Mouse (Mus musculus): ENCODE measurements around the gene Enox1. TPM values are rescaled to one million over a fixed set of nuclear protein-coding genes. Genes with fewer than 3 reads are reported as not detected.
"Not testable (repeated sequence)": the region's sequence is repeated elsewhere in the genome, so short reads cannot be mapped to it uniquely, and the experiment has no call there.

Enox1 gene
- polyA plus RNA-seq, 1 experiment from 2014 or later = 7.4 TPM

DNA sequence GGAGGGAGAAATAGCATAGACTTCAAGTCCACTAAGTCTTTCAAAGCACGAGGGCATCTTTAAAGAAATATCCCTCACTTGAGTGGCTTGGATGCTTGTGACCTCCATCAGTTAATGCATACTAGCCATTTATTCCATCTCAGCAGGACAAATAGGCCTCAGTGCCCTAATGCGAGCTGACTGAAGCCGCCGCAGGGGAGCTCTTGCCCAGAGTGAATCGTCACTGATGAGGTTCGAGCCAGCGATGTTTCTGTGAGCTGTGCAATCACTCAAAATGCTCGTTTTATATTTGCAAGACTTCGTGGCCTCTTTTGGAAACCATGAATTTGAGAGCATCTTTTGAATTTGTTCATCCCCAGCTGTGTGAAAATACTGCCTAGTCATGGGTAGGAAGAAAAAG, 372.6 kb downstream of the Enox1 start:
- H3K9ac ChIP-seq (replicated peaks; ENCODE audit: low read depth, low read length) = no peak overlapping the region
- no peaks in the 10 kb centered on the region for H3K36me3 ChIP-seq (ENCODE audit: control insufficient read depth, insufficient read depth, low read length)
- no peaks in the 10 kb centered on the region for H3K4me1 ChIP-seq (ENCODE audit: control insufficient read depth, insufficient read depth, low read length)
- no peak overlapping the region for H3K4me2 ChIP-seq (replicated peaks; ENCODE audit: low read depth, low read length)
- H3K27me3 ChIP-seq (ENCODE audit: control insufficient read depth, insufficient read depth, low read length) = no peaks in the 10 kb centered on the region
- H3K27ac ChIP-seq (ENCODE audit: low read length) = no peak overlapping the region
- no peak for ATAC-seq (ENCODE audit: insufficient number of reproducible peaks, insufficient read depth, low FRiP score, low read depth)
- no peaks in the 10 kb centered on the region for H3K9me3 ChIP-seq (ENCODE audit: control insufficient read depth, low read depth, low read length)
- no peak overlapping the region for H3K4me3 ChIP-seq (ENCODE audit: low read depth, low read length)
- WGBS = 90% methylated on average over 9 of the region's 9 CpGs

DNA sequence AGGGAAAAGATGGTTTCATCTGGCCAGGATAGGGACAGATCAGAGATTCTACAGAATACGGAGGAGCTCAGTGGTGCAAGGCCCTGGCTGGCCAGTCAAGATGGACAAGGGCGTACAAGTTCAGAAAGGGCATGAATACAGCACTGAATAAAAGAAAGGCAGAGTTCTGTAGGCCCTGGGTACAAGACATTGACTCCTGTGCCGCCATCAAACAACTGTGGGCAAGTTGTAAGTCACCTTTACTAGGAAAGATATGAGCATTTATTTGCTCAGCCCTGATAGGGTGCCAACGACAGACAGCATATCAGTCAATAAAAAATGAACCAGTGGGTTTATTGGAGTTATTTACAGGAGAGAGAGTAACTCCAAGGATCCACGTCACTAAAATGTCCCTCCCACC, 373.1 kb downstream of the Enox1 start:
- no peak for ATAC-seq (ENCODE audit: insufficient number of reproducible peaks, insufficient read depth, low FRiP score, low read depth)
- Histone ChIP-seq H3K4me3 (ENCODE audit: low read depth, low read length) (no peak overlapping the region), H3K4me1 (ENCODE audit: control insufficient read depth, insufficient read depth, low read length) (no peaks in the 10 kb centered on the region), H3K36me3 (ENCODE audit: control insufficient read depth, insufficient read depth, low read length) (no peaks in the 10 kb centered on the region), H3K9ac (replicated peaks; ENCODE audit: low read depth, low read length) (no peak overlapping the region), H3K27ac (ENCODE audit: low read length) (no peak overlapping the region), H3K27me3 (ENCODE audit: control insufficient read depth, insufficient read depth, low read length) (no peaks in the 10 kb centered on the region), H3K9me3 (ENCODE audit: control insufficient read depth, low read depth, low read length) (no peaks in the 10 kb centered on the region), H3K4me2 (replicated peaks; ENCODE audit: low read depth, low read length) (no peak overlapping the region)
- WGBS = 82% methylated on average over 5 of the region's 5 CpGs

DNA sequence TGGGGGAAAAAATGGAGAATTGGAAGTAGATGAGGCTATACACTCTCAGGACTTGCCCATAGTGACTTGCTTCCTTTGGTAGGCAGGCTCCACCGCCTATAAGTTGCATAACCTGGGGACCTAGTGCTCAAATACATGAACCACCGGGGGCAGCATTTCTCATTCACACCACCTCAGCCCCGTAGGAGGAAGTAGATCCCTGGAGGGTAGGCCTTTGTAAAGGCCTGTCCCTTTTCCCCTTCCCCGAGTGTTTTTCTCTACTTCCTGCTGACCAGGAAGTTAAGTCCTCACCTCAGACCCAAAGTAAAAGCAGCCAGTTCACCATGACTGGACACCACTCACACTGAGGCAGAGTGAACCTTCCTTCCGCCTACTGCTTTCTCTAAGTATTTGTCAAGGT, 377.1 kb downstream of the Enox1 start:
- H3K27ac ChIP-seq (ENCODE audit: low read length) = no peak overlapping the region
- no peaks in the 10 kb centered on the region for H3K4me1 ChIP-seq (ENCODE audit: control insufficient read depth, insufficient read depth, low read length)
- no peaks in the 10 kb centered on the region for H3K36me3 ChIP-seq (ENCODE audit: control insufficient read depth, insufficient read depth, low read length)
- H3K4me2 ChIP-seq (replicated peaks; ENCODE audit: low read depth, low read length) = no peak overlapping the region
- 73% methylated on average over 5 of the region's 5 CpGs for WGBS
- no peak overlapping the region for H3K4me3 ChIP-seq (ENCODE audit: low read depth, low read length)
- no peak overlapping the region for H3K9ac ChIP-seq (replicated peaks; ENCODE audit: low read depth, low read length)
- ATAC-seq (ENCODE audit: insufficient number of reproducible peaks, insufficient read depth, low FRiP score, low read depth) = no peak
- no peaks in the 10 kb centered on the region for H3K27me3 ChIP-seq (ENCODE audit: control insufficient read depth, insufficient read depth, low read length)
- no peaks in the 10 kb centered on the region for H3K9me3 ChIP-seq (ENCODE audit: control insufficient read depth, low read depth, low read length)

DNA sequence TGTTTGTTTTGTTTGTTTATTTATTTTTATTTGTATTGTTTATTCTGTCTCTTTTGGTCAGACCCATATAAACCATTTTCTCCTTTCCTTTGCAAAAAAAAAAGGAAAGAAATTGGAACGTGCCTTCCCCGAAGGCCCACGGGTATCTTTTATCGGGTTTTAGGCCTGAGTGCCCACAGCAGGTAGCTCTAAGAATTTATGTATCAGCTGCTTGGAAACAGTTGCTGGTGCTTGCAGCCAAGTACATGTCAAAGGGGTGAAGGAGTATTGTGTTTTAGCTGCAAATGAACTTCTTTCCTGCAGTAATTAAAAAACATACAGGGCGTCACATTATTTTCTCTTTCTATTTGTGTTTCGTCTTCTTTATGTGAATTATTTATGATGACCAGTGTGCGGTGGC, 377.6 kb downstream of the Enox1 start:
- H3K9ac ChIP-seq (replicated peaks; ENCODE audit: low read depth, low read length) = no peak overlapping the region
- WGBS = 92% methylated on average over 7 of the region's 7 CpGs
- ATAC-seq (ENCODE audit: insufficient number of reproducible peaks, insufficient read depth, low FRiP score, low read depth) = no peak

DNA sequence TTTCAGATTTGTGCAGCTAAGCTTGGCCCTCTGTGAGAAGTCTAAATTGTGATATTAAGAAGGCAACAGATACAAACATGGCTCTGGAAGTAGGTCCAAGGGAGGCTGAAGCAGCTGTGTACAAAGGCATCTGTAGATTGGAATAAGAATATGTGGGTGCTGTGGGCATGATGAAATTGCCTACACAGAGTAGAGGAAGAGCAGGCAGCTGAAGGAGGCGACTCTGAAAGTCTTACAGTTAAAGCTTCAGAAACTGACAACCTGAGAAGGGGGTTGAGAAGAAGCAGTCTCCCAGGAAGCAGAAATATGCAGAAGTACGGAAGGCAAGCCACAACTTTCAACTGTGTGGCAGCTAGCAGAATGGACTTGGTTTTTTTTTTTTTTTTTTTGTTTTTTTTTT, 380.0 kb downstream of the Enox1 start:
- Histone ChIP-seq H3K27me3 (ENCODE audit: control insufficient read depth, insufficient read depth, low read length) (no peaks in the 10 kb centered on the region), H3K27ac (ENCODE audit: low read length) (no peak overlapping the region), H3K9ac (replicated peaks; ENCODE audit: low read depth, low read length) (no peak overlapping the region), H3K4me1 (ENCODE audit: control insufficient read depth, insufficient read depth, low read length) (no peaks in the 10 kb centered on the region), H3K36me3 (ENCODE audit: control insufficient read depth, insufficient read depth, low read length) (no peaks in the 10 kb centered on the region), H3K4me3 (ENCODE audit: low read depth, low read length) (no peak overlapping the region), H3K4me2 (replicated peaks; ENCODE audit: low read depth, low read length) (no peak overlapping the region), H3K9me3 (ENCODE audit: control insufficient read depth, low read depth, low read length) (no peaks in the 10 kb centered on the region)
- 87% methylated on average over 2 of the region's 2 CpGs for WGBS
- no peak for ATAC-seq (ENCODE audit: insufficient number of reproducible peaks, insufficient read depth, low FRiP score, low read depth)

More for the DNA sequence above, 377.6 kb downstream of the Enox1 start:
- Histone ChIP-seq H3K27me3 (ENCODE audit: control insufficient read depth, insufficient read depth, low read length) (no peaks in the 10 kb centered on the region), H3K36me3 (ENCODE audit: control insufficient read depth, insufficient read depth, low read length) (no peaks in the 10 kb centered on the region), H3K4me3 (ENCODE audit: low read depth, low read length) (no peak overlapping the region), H3K27ac (ENCODE audit: low read length) (no peak overlapping the region), H3K4me1 (ENCODE audit: control insufficient read depth, insufficient read depth, low read length) (no peaks in the 10 kb centered on the region), H3K4me2 (replicated peaks; ENCODE audit: low read depth, low read length) (no peak overlapping the region), H3K9me3 (ENCODE audit: control insufficient read depth, low read depth, low read length) (no peaks in the 10 kb centered on the region)

DNA sequence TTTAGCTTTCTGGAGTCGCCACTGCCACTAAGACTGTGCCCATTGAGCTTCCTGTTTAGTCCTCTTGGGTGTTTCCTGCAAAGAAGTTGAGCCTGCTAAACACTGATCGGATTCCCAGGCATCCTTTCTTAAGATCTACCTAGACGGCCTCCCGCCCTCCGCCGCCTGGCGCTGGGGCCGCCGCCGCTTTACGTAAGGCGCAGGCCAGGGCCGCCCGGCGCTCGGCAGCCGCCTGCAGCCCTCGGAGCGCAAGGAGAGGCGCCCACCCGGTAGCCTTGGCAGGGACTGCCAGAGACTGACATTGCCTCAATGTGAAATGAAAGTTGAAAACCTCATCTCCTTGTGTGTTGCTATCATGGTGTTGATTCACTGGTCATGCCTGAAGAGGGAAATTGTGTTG, 383.0 kb downstream of the Enox1 start:
- not testable (repeated sequence) for H3K4me1 ChIP-seq (ENCODE audit: control insufficient read depth, insufficient read depth, low read length); H3K36me3 ChIP-seq (ENCODE audit: control insufficient read depth, insufficient read depth, low read length); ATAC-seq (ENCODE audit: insufficient number of reproducible peaks, insufficient read depth, low FRiP score, low read depth); H3K27ac ChIP-seq (ENCODE audit: low read length); H3K9ac ChIP-seq (replicated peaks; ENCODE audit: low read depth, low read length); H3K27me3 ChIP-seq (ENCODE audit: control insufficient read depth, insufficient read depth, low read length); H3K4me3 ChIP-seq (ENCODE audit: low read depth, low read length); H3K9me3 ChIP-seq (ENCODE audit: control insufficient read depth, low read depth, low read length); H3K4me2 ChIP-seq (replicated peaks; ENCODE audit: low read depth, low read length)
- WGBS = 62% methylated on average over 21 of the region's 21 CpGs

DNA sequence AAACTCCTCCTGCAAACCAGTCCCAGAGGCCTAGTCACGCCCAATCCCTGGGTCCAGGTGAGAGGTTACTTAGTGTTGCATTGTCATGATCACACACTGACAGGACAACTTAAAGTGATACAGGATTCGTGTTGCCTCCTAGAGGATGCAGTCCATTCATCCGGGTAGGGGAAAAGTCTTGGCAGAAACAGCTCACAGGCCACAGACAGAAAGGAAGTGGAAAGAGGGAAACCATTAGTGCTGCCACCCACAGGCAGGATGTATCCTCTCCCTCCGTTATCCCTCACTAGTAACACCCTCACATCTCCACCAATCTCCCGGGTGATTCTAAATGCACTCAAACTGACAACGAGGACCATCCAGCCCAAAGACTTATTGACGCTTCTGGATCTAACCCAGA, 385.4 kb downstream of the Enox1 start:
- Histone ChIP-seq H3K27ac (ENCODE audit: low read length) (no peak overlapping the region), H3K4me1 (ENCODE audit: control insufficient read depth, insufficient read depth, low read length) (no peaks in the 10 kb centered on the region), H3K4me2 (replicated peaks; ENCODE audit: low read depth, low read length) (no peak overlapping the region), H3K9me3 (ENCODE audit: control insufficient read depth, low read depth, low read length) (no peaks in the 10 kb centered on the region), H3K4me3 (ENCODE audit: low read depth, low read length) (no peak overlapping the region), H3K9ac (replicated peaks; ENCODE audit: low read depth, low read length) (no peak overlapping the region), H3K36me3 (ENCODE audit: control insufficient read depth, insufficient read depth, low read length) (no peaks in the 10 kb centered on the region), H3K27me3 (ENCODE audit: control insufficient read depth, insufficient read depth, low read length) (no peaks in the 10 kb centered on the region)
- 80% methylated on average over 7 of the region's 7 CpGs for WGBS
- no peak for ATAC-seq (ENCODE audit: insufficient number of reproducible peaks, insufficient read depth, low FRiP score, low read depth)

DNA sequence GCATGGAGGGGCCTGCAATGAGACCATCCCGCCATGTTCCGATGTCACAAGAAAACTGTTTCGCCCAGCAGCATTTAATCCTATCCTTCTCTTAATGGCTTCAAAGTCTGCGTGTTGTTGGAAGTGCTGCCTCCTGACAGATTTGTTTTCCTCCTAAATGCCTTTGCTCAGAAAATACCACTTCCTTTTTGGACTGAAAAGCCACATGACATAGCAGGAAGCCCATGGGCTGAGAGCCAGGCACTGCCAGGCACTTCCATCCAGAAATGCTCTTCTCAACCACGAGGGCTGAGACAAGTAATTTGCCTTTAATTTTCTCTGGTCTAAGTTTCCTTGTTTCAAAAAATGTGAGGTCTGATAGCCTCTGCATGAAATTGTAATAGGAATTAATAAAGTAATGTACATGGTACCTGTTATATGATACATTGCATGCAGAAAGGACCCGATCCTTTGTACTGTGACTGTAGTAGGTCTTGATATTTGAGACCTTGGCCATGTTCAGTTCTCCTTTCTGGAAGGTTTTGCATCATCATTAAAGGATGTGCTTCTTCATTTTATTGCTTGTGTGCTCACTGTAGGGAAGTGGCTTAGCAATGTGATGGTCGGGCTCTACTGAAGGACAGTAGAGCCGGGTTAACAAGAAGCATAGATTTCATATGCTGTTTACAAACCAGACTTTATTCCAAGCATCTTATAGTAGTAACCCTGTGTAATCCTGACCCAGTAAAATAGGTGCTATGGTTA, 390.1 kb downstream of the Enox1 start:
- no peak overlapping the region for H3K9ac ChIP-seq (replicated peaks; ENCODE audit: low read depth, low read length)
- no peaks in the 10 kb centered on the region for H3K36me3 ChIP-seq (ENCODE audit: control insufficient read depth, insufficient read depth, low read length)
- no peaks in the 10 kb centered on the region for H3K27me3 ChIP-seq (ENCODE audit: control insufficient read depth, insufficient read depth, low read length)
- ATAC-seq (ENCODE audit: insufficient number of reproducible peaks, insufficient read depth, low FRiP score, low read depth) = no peak
- no peak overlapping the region for H3K4me3 ChIP-seq (ENCODE audit: low read depth, low read length)
- H3K27ac ChIP-seq (ENCODE audit: low read length) = no peak overlapping the region
- 86% methylated on average over 8 of the region's 8 CpGs for WGBS
- H3K4me2 ChIP-seq (replicated peaks; ENCODE audit: low read depth, low read length) = no peak overlapping the region
- H3K9me3 ChIP-seq (ENCODE audit: control insufficient read depth, low read depth, low read length) = no peaks in the 10 kb centered on the region
- no peaks in the 10 kb centered on the region for H3K4me1 ChIP-seq (ENCODE audit: control insufficient read depth, insufficient read depth, low read length)

DNA sequence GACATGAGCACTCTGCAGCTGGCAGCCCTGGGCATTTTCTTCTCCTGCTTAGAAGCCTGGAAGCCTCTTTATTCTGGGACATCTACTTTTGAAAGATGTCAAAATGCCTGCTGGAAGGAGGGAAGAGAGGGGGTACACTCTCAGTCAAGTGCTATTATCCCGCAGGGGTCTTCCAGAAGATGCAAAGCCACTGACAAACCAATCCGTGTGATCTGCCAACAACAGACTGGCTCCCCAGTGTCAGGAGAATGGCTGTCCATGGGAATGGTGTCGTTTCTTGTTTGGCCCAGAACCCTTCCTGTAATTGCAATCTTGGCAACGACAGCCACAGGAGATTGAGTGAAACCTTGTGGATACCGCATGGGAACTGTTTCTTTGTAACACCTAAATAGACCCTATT, 390.8 kb downstream of the Enox1 start:
- WGBS = 82% methylated on average over 5 of the region's 5 CpGs
- no peak for ATAC-seq (ENCODE audit: insufficient number of reproducible peaks, insufficient read depth, low FRiP score, low read depth)
- no peaks in the 10 kb centered on the region for H3K27me3 ChIP-seq (ENCODE audit: control insufficient read depth, insufficient read depth, low read length)

More for the DNA sequence above, 390.8 kb downstream of the Enox1 start:
- Histone ChIP-seq H3K4me2 (replicated peaks; ENCODE audit: low read depth, low read length) (no peak overlapping the region), H3K27ac (ENCODE audit: low read length) (no peak overlapping the region), H3K9me3 (ENCODE audit: control insufficient read depth, low read depth, low read length) (no peaks in the 10 kb centered on the region), H3K4me1 (ENCODE audit: control insufficient read depth, insufficient read depth, low read length) (no peaks in the 10 kb centered on the region), H3K4me3 (ENCODE audit: low read depth, low read length) (no peak overlapping the region), H3K9ac (replicated peaks; ENCODE audit: low read depth, low read length) (no peak overlapping the region), H3K36me3 (ENCODE audit: control insufficient read depth, insufficient read depth, low read length) (no peaks in the 10 kb centered on the region)

Measured in stomach, embryonic 14.5 days (tissue).